Mouse (Mus musculus) kidney, embryonic 15.5 days (tissue): ENCODE data around the gene Ofd1. TPM values are rescaled to one million over a fixed set of nuclear protein-coding genes. Genes with fewer than 3 reads are reported as not detected.
A peak's percentile ranks its signal among the peaks of the same experiment; 100 is the strongest.

Experiments
- ATAC-seq: fragments of 200-750 bp; cut with Nextera tagmentation; replicated peaks from 2 replicates; pipeline ENCODE4 v1.8.0; 2017; ENCODE audit warnings: moderate TSS enrichment; ENCODE audit not compliant: low FRiP score
- H3K27ac ChIP-seq: fragments of 300-500 bp; sonication (generic); 2 replicates; pipeline ENCODE4 v1.5.1; 2015; ENCODE audit warnings: mild to moderate bottlenecking, inconsistent platforms
- H3K27me3 ChIP-seq: fragments of 300-500 bp; sonication (generic); 2 replicates; pipeline ENCODE4 v1.6.1; 2015; ENCODE audit warnings: inconsistent platforms
- H3K36me3 ChIP-seq: fragments of 300-500 bp; sonication (generic); 2 replicates; pipeline ENCODE4 v1.6.1; 2015; ENCODE audit warnings: inconsistent platforms
- H3K4me1 ChIP-seq: fragments of 300-500 bp; sonication (generic); 2 replicates; pipeline ENCODE4 v1.6.1; 2015; ENCODE audit warnings: inconsistent platforms
- H3K4me2 ChIP-seq: fragments of 300-500 bp; sonication (generic); 2 replicates; pipeline ENCODE4 v1.6.1; 2015; ENCODE audit warnings: moderate library complexity, mild to moderate bottlenecking, inconsistent platforms
- H3K4me3 ChIP-seq: fragments of 300-500 bp; sonication (generic); replicated peaks from 2 replicates; pipeline ENCODE4 v1.5.1; 2015; ENCODE audit warnings: mild to moderate bottlenecking, inconsistent platforms
- H3K9ac ChIP-seq: fragments of 300-500 bp; sonication (generic); 2 replicates; pipeline ENCODE4 v1.6.1; 2015; ENCODE audit warnings: mild to moderate bottlenecking, inconsistent platforms
- H3K9me3 ChIP-seq: fragments of 300-500 bp; sonication (generic); replicated peaks from 2 replicates; pipeline ENCODE4 v1.6.1; 2016; ENCODE audit warnings: inconsistent platforms
- WGBS: fragments of 180-500 bp; shearing (Covaris S2); methylation state at CpG from one replicate; pipeline ENCODE4 v1.1.7; 2015; ENCODE audit warnings: mixed read lengths; 5-methylcytosine and 5-hydroxymethylcytosine counted together
- polyA plus RNA-seq: library from polyadenylated mRNA; unstranded; fragments of >200 nt; fragmentation: Nextera tagmentation; extraction: Ambion mirVana; gene quantifications from 2 replicates; pipeline ENCODE4 v1.2.1, GENCODE M21; 2015

Ofd1 gene
- polyA plus RNA-seq, 1 experiment from 2014 or later: 6.3 TPM

GRCm38 (mm10) chrX:166434812-166435211, 5.7 kb downstream of the Ofd1 start:
- H3K9ac ChIP-seq: no peak overlapping the region
- ATAC-seq: no peak
- 87% methylated on average over 2 of the region's 2 CpGs for WGBS
- H3K4me1 ChIP-seq: no peaks in the 10 kb centered on the region
- no peak overlapping the region for H3K27ac ChIP-seq
- H3K4me3 ChIP-seq: no peak overlapping the region
- no peak overlapping the region for H3K4me2 ChIP-seq
- H3K36me3 ChIP-seq: peaks cover 9% of the 10 kb centered on the region; the same call in 1 of the 2 replicates
- peaks cover 19% of the 10 kb centered on the region for H3K27me3 ChIP-seq
- no peaks in the 10 kb centered on the region for H3K9me3 ChIP-seq

GRCm38 (mm10) chrX:166416196-166416595, 24.3 kb downstream of the Ofd1 start:
- Histone ChIP-seq H3K27me3 (0 out of 2 replicates have a peak, but pooled peaks cover 8% of the 10 kb centered on the region), H3K9ac (no peak overlapping the region), H3K36me3 (peaks cover 6% of the 10 kb centered on the region; the same call in 1 of the 2 replicates), H3K4me2 (no peak overlapping the region), H3K4me3 (no peak overlapping the region), H3K27ac (no peak overlapping the region), H3K9me3 (no peaks in the 10 kb centered on the region), H3K4me1 (no peaks in the 10 kb centered on the region)
- 88% methylated on average over 5 of the region's 6 CpGs for WGBS
- ATAC-seq: no peak

- Histone ChIP-seq H3K4me3 (no peak overlapping the region), H3K27me3 (peaks cover 44% of the 10 kb centered on the region), H3K9me3 (no peaks in the 10 kb centered on the region), H3K9ac (no peak overlapping the region), H3K27ac (no peak overlapping the region), H3K4me2 (no peak overlapping the region), H3K4me1 (no peaks in the 10 kb centered on the region), H3K36me3 (peaks cover 26% of the 10 kb centered on the region)
- no peak for ATAC-seq
Measured at GRCm38 (mm10) chrX:166407865-166408264, 32.6 kb downstream of the Ofd1 start.

GRCm38 (mm10) chrX:166393753-166394152, 46.8 kb downstream of the Ofd1 start:
- 78% methylated on average over 1 of the region's 1 CpGs for WGBS
- H3K9me3 ChIP-seq: no peaks in the 10 kb centered on the region
- 0 out of 2 replicates have a peak, but pooled peaks cover 10% of the 10 kb centered on the region for H3K36me3 ChIP-seq
- H3K4me3 ChIP-seq: no peak overlapping the region
- ATAC-seq: no peak
- no peaks in the 10 kb centered on the region for H3K4me1 ChIP-seq
- no peak overlapping the region for H3K4me2 ChIP-seq
- H3K27me3 ChIP-seq: peaks cover 29% of the 10 kb centered on the region
- H3K27ac ChIP-seq: no peak overlapping the region
- no peak overlapping the region for H3K9ac ChIP-seq

GRCm38 (mm10) chrX:166386656-166387055, 53.8 kb downstream of the Ofd1 start:
- H3K27ac ChIP-seq: no peak overlapping the region
- H3K27me3 ChIP-seq: peaks cover 45% of the 10 kb centered on the region
- H3K4me2 ChIP-seq: no peak overlapping the region
- H3K36me3 ChIP-seq: no peaks in the 10 kb centered on the region
- no peaks in the 10 kb centered on the region for H3K4me1 ChIP-seq
- no peaks in the 10 kb centered on the region for H3K9me3 ChIP-seq
- 74% methylated on average over 6 of the region's 6 CpGs for WGBS
- H3K4me3 ChIP-seq: no peak overlapping the region
- ATAC-seq: no peak
- no peak overlapping the region for H3K9ac ChIP-seq

GRCm38 (mm10) chrX:166384935-166385334, 55.6 kb downstream of the Ofd1 start:
- Histone ChIP-seq H3K36me3 (no peaks in the 10 kb centered on the region), H3K27me3 (peaks cover 47% of the 10 kb centered on the region), H3K9ac (no peak overlapping the region), H3K4me3 (no peak overlapping the region), H3K27ac (peak overlapping the region; percentile 67), H3K4me1 (no peaks in the 10 kb centered on the region), H3K9me3 (no peaks in the 10 kb centered on the region), H3K4me2 (no peak overlapping the region)
- ATAC-seq: peak; percentile 86
- WGBS: 44% methylated on average over 3 of the region's 3 CpGs

GRCm38 (mm10) chrX:166383606-166384005, 56.9 kb downstream of the Ofd1 start:
- H3K4me1 ChIP-seq: no peaks in the 10 kb centered on the region
- H3K27ac ChIP-seq: no peak overlapping the region
- H3K4me3 ChIP-seq: no peak overlapping the region
- no peaks in the 10 kb centered on the region for H3K36me3 ChIP-seq
- no peaks in the 10 kb centered on the region for H3K9me3 ChIP-seq
- no peak for ATAC-seq
- no peak overlapping the region for H3K4me2 ChIP-seq
- no peak overlapping the region for H3K9ac ChIP-seq
- H3K27me3 ChIP-seq: peaks cover 46% of the 10 kb centered on the region
- WGBS: 90% methylated on average over 2 of the region's 2 CpGs

- Histone ChIP-seq H3K27me3 (peaks cover 55% of the 10 kb centered on the region), H3K4me2 (no peak overlapping the region), H3K9ac (no peak overlapping the region), H3K4me3 (no peak overlapping the region), H3K4me1 (no peaks in the 10 kb centered on the region), H3K27ac (no peak overlapping the region), H3K9me3 (no peaks in the 10 kb centered on the region), H3K36me3 (no peaks in the 10 kb centered on the region)
- 85% methylated on average over 5 of the region's 5 CpGs for WGBS
- ATAC-seq: no peak
Measured at GRCm38 (mm10) chrX:166378652-166379051, 61.9 kb downstream of the Ofd1 start.

- 78% methylated on average over 9 of the region's 9 CpGs for WGBS
- Histone ChIP-seq H3K9me3 (no peaks in the 10 kb centered on the region), H3K4me1 (no peaks in the 10 kb centered on the region), H3K36me3 (no peaks in the 10 kb centered on the region), H3K4me3 (no peak overlapping the region), H3K27me3 (peaks cover 62% of the 10 kb centered on the region), H3K27ac (no peak overlapping the region), H3K4me2 (no peak overlapping the region), H3K9ac (no peak overlapping the region)
- no peak for ATAC-seq
Measured at GRCm38 (mm10) chrX:166376681-166377328, 63.7 kb downstream of the Ofd1 start.

GRCm38 (mm10) chrX:166365458-166366213, 74.9 kb downstream of the Ofd1 start:
- 79% methylated on average over 8 of the region's 8 CpGs for WGBS
- Histone ChIP-seq H3K9me3 (no peaks in the 10 kb centered on the region), H3K9ac (no peak overlapping the region), H3K27me3 (peaks cover 44% of the 10 kb centered on the region), H3K27ac (no peak overlapping the region), H3K4me3 (no peak overlapping the region), H3K4me2 (no peak overlapping the region), H3K4me1 (no peaks in the 10 kb centered on the region), H3K36me3 (no peaks in the 10 kb centered on the region)
- ATAC-seq: no peak

- Histone ChIP-seq H3K9ac (no peak overlapping the region), H3K4me2 (no peak overlapping the region), H3K4me1 (no peaks in the 10 kb centered on the region), H3K27ac (no peak overlapping the region), H3K9me3 (no peaks in the 10 kb centered on the region), H3K36me3 (no peaks in the 10 kb centered on the region), H3K4me3 (no peak overlapping the region), H3K27me3 (peaks cover 21% of the 10 kb centered on the region)
- no peak for ATAC-seq
- 90% methylated on average over 4 of the region's 4 CpGs for WGBS
Measured at GRCm38 (mm10) chrX:166360455-166360854, 80.0 kb downstream of the Ofd1 start.

- no peaks in the 10 kb centered on the region for H3K36me3 ChIP-seq
- no peak for ATAC-seq
- WGBS: 80% methylated on average over 2 of the region's 2 CpGs
- no peak overlapping the region for H3K4me3 ChIP-seq
- H3K27me3 ChIP-seq: peaks cover 21% of the 10 kb centered on the region; the same call in 1 of the 2 replicates
- no peaks in the 10 kb centered on the region for H3K4me1 ChIP-seq
- H3K9me3 ChIP-seq: no peaks in the 10 kb centered on the region
- H3K9ac ChIP-seq: no peak overlapping the region
- no peak overlapping the region for H3K4me2 ChIP-seq
- no peak overlapping the region for H3K27ac ChIP-seq
Measured at GRCm38 (mm10) chrX:166359927-166360440, 80.5 kb downstream of the Ofd1 start.
